27 mouse cellular contexts compared by ENCODE assay signal in the genomic region with DNA sequence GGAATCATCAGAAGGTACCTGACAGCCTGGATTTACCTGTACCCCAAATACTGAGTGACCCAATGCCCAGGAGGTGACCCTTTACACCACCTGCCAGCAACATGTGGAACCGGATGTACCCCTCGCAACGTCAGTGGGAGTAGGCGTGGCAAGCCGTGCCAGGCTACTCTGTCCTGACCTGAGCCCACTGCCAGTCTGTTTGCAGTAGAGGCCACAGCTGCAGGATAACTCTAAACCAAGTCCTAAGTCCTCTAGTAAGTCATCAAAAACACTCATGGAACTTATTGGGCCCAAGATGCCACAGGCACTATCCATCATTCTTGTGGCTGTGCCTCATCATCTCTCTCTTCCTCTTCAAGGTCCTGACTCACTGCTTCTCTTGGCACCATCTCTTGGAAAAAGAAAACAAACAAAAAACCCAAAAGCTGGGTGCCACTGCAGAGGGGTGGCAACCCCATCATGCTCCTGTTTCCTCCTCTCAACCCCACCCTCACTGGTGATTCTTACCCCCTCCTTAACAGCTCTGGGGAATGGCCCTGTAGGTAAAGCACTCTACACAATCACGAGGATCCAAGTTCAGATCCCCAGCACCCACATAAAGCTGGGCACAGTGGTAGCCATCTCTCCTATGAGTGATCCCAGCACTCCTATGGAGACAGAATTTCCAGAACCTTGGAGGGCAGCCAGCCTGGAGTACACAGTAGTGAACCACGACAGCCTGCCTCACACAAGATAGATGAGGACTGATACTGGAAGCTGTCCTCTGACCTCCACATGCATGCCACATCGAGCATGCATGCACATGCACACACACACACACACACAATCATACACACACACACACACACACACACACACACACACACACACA. TPM values are rescaled to one million over a fixed set of nuclear protein-coding genes. Genes with fewer than 3 reads are reported as not detected.
DNase-seq lines count a peak whose midpoint lies in the region; ATAC-seq lines count a peak whose summit lies in the region.
"Had no signal": no experiment of that assay in that cellular context is flagged by ENCODE, and none has a peak within 500 bp of the region (broad histone marks: within the 10 kb centered on the region; RNA-seq: fewer than 3 reads in every experiment).

No protein-coding gene starts in this region.

- 75% methylated on average over 8 of the region's 8 CpGs for WGBS in stomach, embryonic 16.5 days

- no peak overlapping the region for H3K4me2 ChIP-seq in stomach, embryonic 16.5 days (ENCODE audit: low read depth, low read length)
- H3K4me2 ChIP-seq: embryonic facial prominence, embryonic 15.5 days; hindbrain, embryonic 12.5 days had no signal

- peak; percentile 43 for DNase-seq in NIH3T3 (ENCODE audit: low read depth)
- DNase-seq in gastrocnemius, adult 8-10 months (ENCODE audit: low spot score in 2 of 2) = no peak
- no peak for DNase-seq in retina, postnatal 1 day
- DNase-seq: B cell, adult 2 months; cerebellum, adult 2 months; cerebellum, postnatal 14 days; embryo, embryonic 11 days; gastrocnemius, postnatal 10 days; heart, adult 18-20 months; heart, postnatal 10 days; heart, postnatal 4 days had no signal

- H3K9ac ChIP-seq in stomach, embryonic 16.5 days (ENCODE audit: low read length) = no peak overlapping the region
- H3K9ac ChIP-seq: embryonic facial prominence, embryonic 15.5 days; hindbrain, embryonic 12.5 days had no signal

- no peak for ATAC-seq in megakaryocyte, adult 5-6 weeks (ENCODE audit: poor library complexity, severe bottlenecking)
- no peak for ATAC-seq in stomach, embryonic 16.5 days (ENCODE audit: insufficient read depth, low FRiP score)
- ATAC-seq: forebrain, embryonic 14.5 days; hindbrain, embryonic 16.5 days; inflammation-experienced regulatory T-cells, adult 6 months had no signal

- H3K4me1 ChIP-seq in megakaryocyte, embryonic 14.5 days = peaks cover 28% of the 10 kb centered on the region
- peaks cover 5% of the 10 kb centered on the region; the same call in 1 of the 2 replicates for H3K4me1 ChIP-seq in stomach, embryonic 16.5 days (ENCODE audit: control insufficient read depth, insufficient read depth, low read length)
- H3K4me1 ChIP-seq: embryonic facial prominence, embryonic 15.5 days; forebrain, embryonic 10.5 days; heart, embryonic 10.5 days; hindbrain, embryonic 12.5 days had no signal

- peaks cover 95% of the 10 kb centered on the region for H3K36me3 ChIP-seq in megakaryocyte, embryonic 14.5 days (replicated peaks; ENCODE audit: low read length)
- peaks cover 11% of the 10 kb centered on the region; the same call in 1 of the 2 replicates for H3K36me3 ChIP-seq in stomach, embryonic 16.5 days (ENCODE audit: control insufficient read depth, insufficient read depth, low read length)

- H3K27ac ChIP-seq in stomach, embryonic 16.5 days (ENCODE audit: low read length) = peak overlapping the region; percentile 76
- H3K27ac ChIP-seq: embryonic facial prominence, embryonic 15.5 days; forebrain, embryonic 10.5 days; heart, embryonic 10.5 days; hindbrain, embryonic 12.5 days had no signal

- no peaks in the 10 kb centered on the region for H3K9me3 ChIP-seq in megakaryocyte, embryonic 14.5 days
- H3K9me3 ChIP-seq in stomach, embryonic 16.5 days (replicated peaks; ENCODE audit: control insufficient read depth, low read length) = no peaks in the 10 kb centered on the region
- H3K9me3 ChIP-seq: embryonic facial prominence, embryonic 15.5 days; forebrain, embryonic 10.5 days; heart, embryonic 10.5 days; hindbrain, embryonic 12.5 days had no signal

- no peaks in the 10 kb centered on the region for H3K27me3 ChIP-seq in megakaryocyte, embryonic 14.5 days (replicated peaks)
- no peaks in the 10 kb centered on the region for H3K27me3 ChIP-seq in stomach, embryonic 16.5 days (ENCODE audit: control insufficient read depth, insufficient read depth, low read length)
- H3K27me3 ChIP-seq: embryonic facial prominence, embryonic 15.5 days; hindbrain, embryonic 12.5 days had no signal

- H3K4me3 ChIP-seq in megakaryocyte, embryonic 14.5 days (replicated peaks) = peak overlapping the region; percentile 24
- H3K4me3 ChIP-seq in stomach, embryonic 16.5 days (replicated peaks; ENCODE audit: low read length) = no peak overlapping the region
- H3K4me3 ChIP-seq: embryonic facial prominence, embryonic 15.5 days; erythroblast, embryonic 14.5 days; forebrain, embryonic 10.5 days; heart, embryonic 10.5 days; hindbrain, embryonic 12.5 days had no signal

RNA-seq across cellular contexts. Expression of gene Mrgpre, which starts 17.1 kb away (rescaled TPM):
- polyA plus RNA-seq in megakaryocyte, embryonic 14.5 days (2012; ENCODE audit: insufficient read depth, low replicate concordance) = 0.46 TPM in 1 of 2 replicates, not detected in the other
- total RNA-seq in megakaryocyte, adult 5-6 weeks (2015) = 0.05 TPM in 1 of 2 replicates, not detected in the other
- total RNA-seq in megakaryocyte, adult 5-6 weeks (2017) = not detected in 2 replicates
- 0.98 and 1.6 TPM in 2 replicates for polyA plus RNA-seq in stomach, embryonic 16.5 days (2015; fragmentation: Nextera tagmentation; extraction: Ambion mirVana)
- total RNA-seq in gastrocnemius, adult 8-10 months (2022) = under 1 TPM; 0.32 to 0.87 (median 0.44) TPM
- polyA plus RNA-seq: erythroblast, embryonic 14.5 days had no signal

RNA-seq across cellular contexts. Expression of gene Nadsyn1, which starts 21.2 kb away (rescaled TPM):
- 1.4 TPM in 1 of 2 replicates, not detected in the other for polyA plus RNA-seq in megakaryocyte, embryonic 14.5 days (2012; ENCODE audit: insufficient read depth, low replicate concordance)
- 3.9 and 4.4 TPM in 2 replicates for total RNA-seq in megakaryocyte, adult 5-6 weeks (2015)
- total RNA-seq in megakaryocyte, adult 5-6 weeks (2017) = 7.5 and 11.7 TPM in 2 replicates
- polyA plus RNA-seq in stomach, embryonic 16.5 days (2015; fragmentation: Nextera tagmentation; extraction: Ambion mirVana) = 11.1 and 15.1 TPM in 2 replicates
- 1 to 10 TPM; 2.5 to 3.6 (median 2.8) TPM for total RNA-seq in gastrocnemius, adult 8-10 months (2022)

RNA-seq across cellular contexts. Expression of gene Dhcr7, which starts 21.5 kb away (rescaled TPM):
- polyA plus RNA-seq in megakaryocyte, embryonic 14.5 days (2012; ENCODE audit: insufficient read depth, low replicate concordance) = 12.3 and 14.5 TPM in 2 replicates
- total RNA-seq in megakaryocyte, adult 5-6 weeks (2015) = 11.4 and 13.1 TPM in 2 replicates
- total RNA-seq in megakaryocyte, adult 5-6 weeks (2017) = 3.0 and 6.1 TPM in 2 replicates
- polyA plus RNA-seq in stomach, embryonic 16.5 days (2015; fragmentation: Nextera tagmentation; extraction: Ambion mirVana) = 42.4 and 47.7 TPM in 2 replicates
- 1 to 10 TPM; 3.8 to 8.2 (median 4.7) TPM for total RNA-seq in gastrocnemius, adult 8-10 months (2022)

RNA-seq across cellular contexts. Expression of gene Mrgprg, which starts 34.6 kb away (rescaled TPM):
- polyA plus RNA-seq in megakaryocyte, embryonic 14.5 days (2012; ENCODE audit: insufficient read depth, low replicate concordance) = not detected in 2 replicates
- total RNA-seq in megakaryocyte, adult 5-6 weeks (2015) = not detected in 2 replicates
- total RNA-seq in megakaryocyte, adult 5-6 weeks (2017) = not detected in 2 replicates
- polyA plus RNA-seq in stomach, embryonic 16.5 days (2015; fragmentation: Nextera tagmentation; extraction: Ambion mirVana) = not detected in 2 replicates
- under 1 TPM; 0.29 to 0.86 (median 0.33) TPM for total RNA-seq in gastrocnemius, adult 8-10 months (2022)
- total RNA-seq: common myeloid progenitor, adult 5-6 weeks; gastrocnemius, postnatal 10 days; gastrocnemius, postnatal 4 days; heart, postnatal 10 days; heart, postnatal 4 days; MEL had no signal
- polyA plus RNA-seq: cerebellum, adult 2 months; embryonic facial prominence, embryonic 11.5 days; embryonic facial prominence, embryonic 15.5 days; erythroblast, embryonic 14.5 days; forebrain, embryonic 10.5 days; forebrain, embryonic 14.5 days; heart, embryonic 14.5 days; hindbrain, embryonic 12.5 days; hindbrain, embryonic 16.5 days; inflammation-experienced regulatory T-cells, adult 6 months had no signal

RNA-seq across cellular contexts. Expression of gene Osbpl5, which starts 44.6 kb away (rescaled TPM):
- polyA plus RNA-seq in megakaryocyte, embryonic 14.5 days (2012; ENCODE audit: insufficient read depth, low replicate concordance) = 1.2 TPM in 1 of 2 replicates, not detected in the other
- 1.5 and 3.5 TPM in 2 replicates for total RNA-seq in megakaryocyte, adult 5-6 weeks (2015)
- total RNA-seq in megakaryocyte, adult 5-6 weeks (2017) = 1.5 and 8.3 TPM in 2 replicates
- polyA plus RNA-seq in stomach, embryonic 16.5 days (2015; fragmentation: Nextera tagmentation; extraction: Ambion mirVana) = 43.5 and 52.2 TPM in 2 replicates
- total RNA-seq in gastrocnemius, adult 8-10 months (2022) = 10 to 100 TPM; 11.2 to 17.7 (median 14.1) TPM
- polyA plus RNA-seq: erythroblast, embryonic 14.5 days had no signal
